Mouse (Mus musculus) G1E (cell line): ENCODE measurements around the gene Chadl. TPM values are rescaled to one million over a fixed set of nuclear protein-coding genes. Genes with fewer than 3 reads are reported as not detected.
A peak's percentile ranks its signal among the peaks of the same experiment; 100 is the strongest.

ENCODE experiments used
- ATAC-seq: 2 replicates; pipeline ENCODE4 v1.8.0; 2016; ENCODE audit warnings: mild to moderate bottlenecking; ENCODE audit not compliant: insufficient number of reproducible peaks, poor library complexity, low FRiP score, severe bottlenecking; ENCODE audit errors: extremely low read depth
- DNase-seq: peaks from one replicate; pipeline ENCODE4 v3.0.0; 2012; ENCODE audit warnings: low spot score
- H3K27me3 ChIP-seq: 2 replicates; pipeline ENCODE4 v1.6.1; 2012; ENCODE audit warnings: mild to moderate bottlenecking, low read length, inconsistent platforms; ENCODE audit not compliant: insufficient read depth
- H3K36me3 ChIP-seq: replicated peaks from 2 replicates; pipeline ENCODE3; 2012; ENCODE audit warnings: mild to moderate bottlenecking, inconsistent platforms
- H3K4me1 ChIP-seq: 2 replicates; pipeline ENCODE4 v1.6.1; 2012; ENCODE audit warnings: low read depth, low read length, inconsistent platforms, mixed read lengths; ENCODE audit not compliant: insufficient read depth
- H3K4me3 ChIP-seq: 2 replicates; pipeline ENCODE4 v1.5.1; 2012; ENCODE audit warnings: low read depth, mild to moderate bottlenecking, inconsistent platforms, low read length, moderate library complexity, mixed read lengths
- H3K9me3 ChIP-seq: replicated peaks from 2 replicates; pipeline ENCODE4 v1.6.1; 2012; ENCODE audit warnings: inconsistent platforms
- CTCF ChIP-seq: IDR thresholded peaks from 2 replicates; pipeline ENCODE4 v1.5.1; 2012; ENCODE audit warnings: low read depth, low read length, inconsistent platforms, mixed read lengths
- GATA1 ChIP-seq: IDR thresholded peaks from 2 replicates; pipeline ENCODE4 v1.6.1; 2012; ENCODE audit warnings: borderline replicate concordance, low read length, inconsistent platforms, mixed read lengths
- GATA2 ChIP-seq: IDR thresholded peaks from 2 replicates; pipeline ENCODE4 v1.6.1; 2012; ENCODE audit warnings: low read depth, low read length, inconsistent platforms, borderline replicate concordance
- POLR2AphosphoS5 ChIP-seq: IDR thresholded peaks from 2 replicates; pipeline ENCODE4 v1.6.1; 2012; ENCODE audit warnings: low read depth, low read length, inconsistent platforms; ENCODE audit not compliant: insufficient replicate concordance
- TAL1 ChIP-seq: conservative IDR thresholded peaks from 2 replicates; pipeline ENCODE4 v1.6.1; 2012; ENCODE audit warnings: low read depth, low read length, inconsistent platforms, mixed read lengths
- polyA plus RNA-seq: library from polyadenylated mRNA; stranded (reverse); fragments of >175 nt; gene quantifications from 2 replicates; pipeline ENCODE4 v1.2.3, GENCODE M21; 2012
- total RNA-seq, 2 experiments: library from RNA; stranded (forward) in 1 of 2; stranded (reverse) in 1 of 2; fragments of 200-1000 nt in 1 of 2; fragments of >200 nt in 1 of 2; fragmentation: Nextera tagmentation in 1 of 2; gene quantifications; 2 replicates each; pipeline ENCODE4 v1.2.3; 2014 to 2017

Chadl gene
- total and polyA plus RNA-seq, 3 experiments: 0.05 TPM; not detected in 2

DNA sequence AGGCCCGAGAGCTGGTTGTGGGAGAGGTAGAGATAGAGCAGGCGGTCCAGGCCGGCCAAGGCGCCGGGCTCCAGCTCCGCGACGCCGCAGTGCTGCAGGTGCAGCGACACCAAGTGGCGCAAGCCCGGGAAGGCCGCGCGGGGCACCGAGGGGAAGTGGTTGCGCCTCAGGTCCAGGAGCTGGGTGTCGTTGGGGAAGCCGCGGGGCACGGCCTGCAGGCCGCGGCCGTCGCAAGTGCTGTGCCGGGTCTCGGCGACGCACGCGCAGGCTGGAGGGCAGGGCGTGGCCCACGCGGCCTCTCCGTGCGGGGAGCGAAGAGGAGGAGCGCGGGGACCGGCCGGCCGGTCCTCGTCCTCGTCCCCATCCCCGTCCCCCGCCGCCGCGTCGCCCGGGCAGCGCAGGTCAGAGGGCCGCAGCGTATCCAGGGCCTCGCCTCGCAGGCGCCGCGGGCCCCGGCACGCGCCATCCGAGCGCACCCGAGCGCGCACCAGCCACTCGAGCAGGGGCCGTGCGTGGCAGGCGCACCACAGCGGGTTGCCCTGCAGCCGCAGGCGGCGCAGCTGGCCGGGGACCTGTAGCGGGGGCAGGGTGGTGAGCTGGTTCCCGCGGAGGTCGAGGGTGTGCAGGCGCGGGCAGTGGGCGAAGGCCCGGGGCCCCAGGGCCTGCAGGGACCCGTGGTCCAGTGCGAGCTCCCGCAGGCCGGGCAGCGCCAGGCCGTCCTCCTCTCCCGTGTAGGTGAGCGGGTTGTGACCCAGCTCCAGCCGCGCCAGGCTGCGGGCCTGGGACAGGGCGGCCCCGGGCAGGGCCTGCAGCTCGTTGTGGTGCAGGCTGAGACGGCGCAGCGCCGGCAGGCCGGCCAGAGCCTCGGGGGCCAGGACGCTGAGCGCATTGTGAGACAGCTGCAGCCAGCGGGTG lies 2.9 kb downstream of the Chadl start:
- Histone ChIP-seq H3K9me3 (peaks cover 3% of the 10 kb centered on the region; the same call in 1 of the 2 replicates), H3K36me3 (peaks cover 9% of the 10 kb centered on the region), H3K27me3 (peaks cover 61% of the 10 kb centered on the region), H3K4me3 (peak overlapping the region; percentile 68), H3K4me1 (peaks cover 25% of the 10 kb centered on the region)
- no peak for ATAC-seq
- peak; percentile 75 for DNase-seq
- no peak for TF ChIP-seq CTCF
- TF ChIP-seq TAL1: no peak
- TF ChIP-seq GATA2: no peak
- TF ChIP-seq GATA1: no peak
- no peak for TF ChIP-seq POLR2AphosphoS5

DNA sequence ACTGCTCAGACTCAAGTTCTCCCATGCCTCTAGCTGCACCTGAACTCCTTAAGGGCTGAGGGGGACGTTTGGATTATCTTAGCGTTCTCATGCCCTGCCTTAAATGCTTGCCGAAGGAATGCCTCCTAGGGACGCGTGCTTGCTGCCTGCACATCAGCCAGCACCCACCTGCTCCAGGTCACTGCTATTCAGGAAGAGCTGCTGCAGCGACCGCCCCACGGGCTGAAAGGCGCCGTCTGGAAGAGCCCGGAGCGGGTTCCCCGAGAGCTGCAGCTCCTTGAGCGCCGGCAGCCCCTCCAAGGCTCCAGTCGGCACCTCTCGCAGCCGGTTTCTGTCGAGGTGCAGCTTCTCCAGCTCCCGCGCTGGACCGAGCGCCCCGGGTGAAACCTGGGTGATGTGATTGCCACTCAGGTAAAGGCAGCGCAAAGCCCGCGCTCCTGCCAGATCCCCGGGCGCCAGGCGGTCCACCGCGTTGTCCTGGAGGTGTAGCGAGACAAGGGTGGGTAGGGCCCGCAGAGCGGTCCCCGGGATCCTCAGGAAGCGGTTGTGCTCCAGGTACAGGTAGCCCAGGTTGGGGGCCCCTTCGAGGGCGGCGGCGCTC lies 3.6 kb downstream of the Chadl start:
- TF ChIP-seq POLR2AphosphoS5 (no peak), CTCF (no peak), TAL1 (no peak), GATA2 (no peak), GATA1 (no peak)
- Histone ChIP-seq H3K4me1 (peaks cover 25% of the 10 kb centered on the region), H3K4me3 (peak overlapping the region; percentile 68; the same call in 1 of the 2 replicates)

DNA sequence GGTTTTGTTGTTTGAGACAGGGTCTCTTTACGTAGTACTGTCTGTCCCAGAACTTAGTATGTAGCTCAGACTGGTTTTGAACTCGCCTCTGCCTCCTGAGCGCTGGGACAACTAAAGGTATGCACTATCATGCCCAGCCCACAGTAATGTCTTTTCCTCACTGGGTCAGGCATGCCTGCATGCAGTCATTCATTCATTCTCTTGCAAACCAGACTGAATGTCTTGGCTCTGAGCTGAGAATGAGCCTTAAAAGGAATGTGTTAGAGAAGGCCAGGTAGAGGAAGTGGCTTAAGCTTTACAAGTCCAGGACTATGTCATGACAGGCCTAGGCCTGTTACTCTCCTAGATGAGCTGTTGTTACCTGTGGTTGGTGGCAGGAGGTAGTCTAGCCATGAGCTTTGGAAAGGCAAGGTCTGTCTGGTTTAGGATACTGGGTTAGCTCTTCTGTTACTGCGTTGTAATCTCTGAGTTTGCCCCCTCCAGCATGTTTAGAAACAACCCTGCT lies 16.7 kb downstream of the Chadl start:
- Histone ChIP-seq H3K4me1 (peaks cover 3% of the 10 kb centered on the region; the same call in 1 of the 2 replicates), H3K36me3 (peaks cover 97% of the 10 kb centered on the region), H3K4me3 (no peak overlapping the region), H3K9me3 (no peaks in the 10 kb centered on the region), H3K27me3 (no peaks in the 10 kb centered on the region)
- no peak for TF ChIP-seq GATA2
- no peak for TF ChIP-seq TAL1
- no peak for TF ChIP-seq POLR2AphosphoS5
- TF ChIP-seq GATA1: no peak
- TF ChIP-seq CTCF: no peak
- no peak for ATAC-seq
- DNase-seq: no peak

More for the DNA sequence above, 3.6 kb downstream of the Chadl start:
- ATAC-seq (no peak), DNase-seq (no peak)
- Histone ChIP-seq H3K27me3 (peaks cover 61% of the 10 kb centered on the region), H3K9me3 (peaks cover 3% of the 10 kb centered on the region; the same call in 1 of the 2 replicates), H3K36me3 (peaks cover 15% of the 10 kb centered on the region)

DNA sequence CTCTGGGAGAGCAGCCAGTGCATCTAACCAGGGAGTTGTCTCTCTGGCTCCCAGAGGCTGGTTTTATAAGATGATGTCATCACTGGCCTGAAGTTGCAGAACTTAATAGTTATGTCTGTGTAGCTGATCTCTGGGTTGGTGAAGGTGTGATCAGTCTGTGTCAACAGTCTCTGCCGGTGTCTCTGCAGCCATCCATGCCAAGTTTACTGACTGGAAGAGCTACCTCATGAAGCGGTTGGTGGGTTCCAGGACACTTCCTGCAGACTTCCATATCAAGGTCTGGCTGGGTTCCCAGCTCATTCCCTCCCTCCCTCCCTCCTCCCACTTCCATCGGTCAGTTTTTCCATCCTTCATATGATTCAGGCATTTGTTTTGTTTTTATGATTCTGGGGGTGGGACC lies 20.4 kb downstream of the Chadl start:
- no peak overlapping the region for H3K4me3 ChIP-seq
- peaks cover 92% of the 10 kb centered on the region for H3K36me3 ChIP-seq
- no peaks in the 10 kb centered on the region for H3K27me3 ChIP-seq
- H3K4me1 ChIP-seq: peaks cover 3% of the 10 kb centered on the region; the same call in 1 of the 2 replicates
- TF ChIP-seq TAL1: no peak
- no peak for TF ChIP-seq GATA1
- TF ChIP-seq POLR2AphosphoS5: no peak
- no peak for TF ChIP-seq GATA2
- no peak for TF ChIP-seq CTCF
- ATAC-seq: no peak
- no peaks in the 10 kb centered on the region for H3K9me3 ChIP-seq
- DNase-seq: no peak

DNA sequence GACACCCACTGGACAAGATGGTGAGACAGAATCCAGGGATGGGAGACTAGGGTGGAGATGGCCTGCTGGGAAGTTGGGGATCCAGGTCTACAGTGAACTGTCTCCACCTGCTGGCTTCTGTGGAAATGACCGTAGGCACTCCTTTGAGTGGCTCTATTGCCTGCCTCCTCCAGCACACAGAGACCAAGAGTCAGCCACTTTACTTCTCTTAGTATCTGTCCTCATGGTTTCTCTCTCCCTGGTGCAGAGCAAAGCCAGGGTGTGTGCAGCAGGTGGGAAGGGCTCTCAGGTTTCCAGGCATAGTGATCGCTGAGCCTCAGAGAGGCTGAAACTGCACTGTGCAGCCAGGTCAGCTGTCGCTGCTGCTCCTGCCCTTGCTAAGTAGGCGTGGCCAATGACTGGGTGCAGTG lies 26.9 kb downstream of the Chadl start:
- no peak overlapping the region for H3K4me3 ChIP-seq
- H3K9me3 ChIP-seq: no peaks in the 10 kb centered on the region
- DNase-seq: peak; percentile 46
- ATAC-seq: no peak
- peaks cover 17% of the 10 kb centered on the region for H3K4me1 ChIP-seq
- no peaks in the 10 kb centered on the region for H3K27me3 ChIP-seq
- no peak for TF ChIP-seq GATA2
- TF ChIP-seq GATA1: no peak
- no peak for TF ChIP-seq CTCF
- no peak for TF ChIP-seq POLR2AphosphoS5
- no peak for TF ChIP-seq TAL1
- H3K36me3 ChIP-seq: peaks cover 77% of the 10 kb centered on the region

DNA sequence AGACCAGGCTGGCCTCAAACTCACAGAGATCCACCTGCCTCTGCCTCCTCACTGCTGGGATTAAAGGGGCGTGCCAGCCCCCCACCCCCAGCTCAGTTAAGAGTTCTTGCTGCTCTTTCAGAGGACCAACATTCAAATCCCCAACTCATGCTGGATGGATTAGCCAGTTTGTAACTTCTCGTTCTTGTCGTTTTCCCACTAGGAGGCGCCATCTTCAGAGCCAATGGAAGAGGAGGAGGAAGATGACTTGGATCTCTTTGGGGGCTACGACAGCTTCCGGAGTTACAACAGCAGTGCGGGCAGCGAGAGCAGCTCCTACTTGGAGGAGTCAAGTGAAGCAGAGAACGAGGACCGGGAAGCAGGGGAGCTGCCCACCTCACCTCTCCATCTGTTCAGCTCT lies 30.1 kb downstream of the Chadl start:
- TF ChIP-seq GATA1: no peak
- no peak for TF ChIP-seq CTCF
- TF ChIP-seq POLR2AphosphoS5: no peak
- TF ChIP-seq TAL1: no peak
- DNase-seq: no peak
- H3K4me1 ChIP-seq: peaks cover 25% of the 10 kb centered on the region
- H3K4me3 ChIP-seq: no peak overlapping the region
- no peak for ATAC-seq
- peaks cover 49% of the 10 kb centered on the region for H3K36me3 ChIP-seq
- H3K27me3 ChIP-seq: no peaks in the 10 kb centered on the region
- no peaks in the 10 kb centered on the region for H3K9me3 ChIP-seq
